Mouse (Mus musculus): Measurements from ENCODE around the gene Top3a. TPM values are rescaled to one million over a fixed set of nuclear protein-coding genes. Genes with fewer than 3 reads are reported as not detected.

Gene Top3a
- polyA plus RNA-seq, 1 experiment from 2014 or later: 11.5 TPM

- no peaks in the 10 kb centered on the region for H3K4me1 ChIP-seq (replicated peaks; ENCODE audit: control insufficient read depth, insufficient read depth, low read length)
- no peaks in the 10 kb centered on the region for H3K9me3 ChIP-seq (ENCODE audit: control insufficient read depth, low read length)
- no peaks in the 10 kb centered on the region for H3K27me3 ChIP-seq (replicated peaks; ENCODE audit: control insufficient read depth, insufficient read depth, low read length)
- 94% methylated on average over 45 of the region's 45 CpGs for WGBS
- H3K9ac ChIP-seq (replicated peaks; ENCODE audit: low read depth, low read length): no peak overlapping the region
- no peak for ATAC-seq
- no peak overlapping the region for H3K4me2 ChIP-seq (ENCODE audit: low read length)
- H3K36me3 ChIP-seq (ENCODE audit: control insufficient read depth, insufficient read depth): peaks cover 64% of the 10 kb centered on the region
- H3K27ac ChIP-seq (ENCODE audit: low read length): no peak overlapping the region
- no peak overlapping the region for H3K4me3 ChIP-seq (replicated peaks; ENCODE audit: low read length)
These were observed 67.4 kb downstream of the Top3a start for GRCm38 (mm10) chr11:60709481-60710465.

GRCm38 (mm10) chr11:60708631-60709030, 68.5 kb downstream of the Top3a start:
- no peak for ATAC-seq
- Histone ChIP-seq H3K9me3 (ENCODE audit: control insufficient read depth, low read length) (no peaks in the 10 kb centered on the region), H3K27ac (ENCODE audit: low read length) (no peak overlapping the region), H3K4me2 (ENCODE audit: low read length) (no peak overlapping the region), H3K4me1 (replicated peaks; ENCODE audit: control insufficient read depth, insufficient read depth, low read length) (0 out of 2 replicates have a peak, but pooled peaks cover under 1% of the 10 kb centered on the region), H3K36me3 (ENCODE audit: control insufficient read depth, insufficient read depth) (peaks cover 58% of the 10 kb centered on the region), H3K27me3 (replicated peaks; ENCODE audit: control insufficient read depth, insufficient read depth, low read length) (no peaks in the 10 kb centered on the region), H3K9ac (replicated peaks; ENCODE audit: low read depth, low read length) (no peak overlapping the region), H3K4me3 (replicated peaks; ENCODE audit: low read length) (no peak overlapping the region)
- 90% methylated on average over 10 of the region's 10 CpGs for WGBS

GRCm38 (mm10) chr11:60707672-60708071, 69.5 kb downstream of the Top3a start:
- H3K27ac ChIP-seq (ENCODE audit: low read length): no peak overlapping the region
- no peak for ATAC-seq
- H3K36me3 ChIP-seq (ENCODE audit: control insufficient read depth, insufficient read depth): peaks cover 49% of the 10 kb centered on the region
- WGBS: 80% methylated on average over 3 of the region's 3 CpGs
- no peak overlapping the region for H3K4me3 ChIP-seq (replicated peaks; ENCODE audit: low read length)
- no peaks in the 10 kb centered on the region for H3K27me3 ChIP-seq (replicated peaks; ENCODE audit: control insufficient read depth, insufficient read depth, low read length)
- no peaks in the 10 kb centered on the region for H3K9me3 ChIP-seq (ENCODE audit: control insufficient read depth, low read length)
- H3K4me2 ChIP-seq (ENCODE audit: low read length): no peak overlapping the region
- no peak overlapping the region for H3K9ac ChIP-seq (replicated peaks; ENCODE audit: low read depth, low read length)
- peaks cover 8% of the 10 kb centered on the region for H3K4me1 ChIP-seq (replicated peaks; ENCODE audit: control insufficient read depth, insufficient read depth, low read length)

- Histone ChIP-seq H3K27ac (ENCODE audit: low read length) (no peak overlapping the region), H3K36me3 (ENCODE audit: control insufficient read depth, insufficient read depth) (peaks cover 41% of the 10 kb centered on the region), H3K27me3 (replicated peaks; ENCODE audit: control insufficient read depth, insufficient read depth, low read length) (no peaks in the 10 kb centered on the region), H3K4me1 (replicated peaks; ENCODE audit: control insufficient read depth, insufficient read depth, low read length) (peaks cover 15% of the 10 kb centered on the region), H3K4me3 (replicated peaks; ENCODE audit: low read length) (no peak overlapping the region), H3K4me2 (ENCODE audit: low read length) (no peak overlapping the region), H3K9ac (replicated peaks; ENCODE audit: low read depth, low read length) (no peak overlapping the region), H3K9me3 (ENCODE audit: control insufficient read depth, low read length) (no peaks in the 10 kb centered on the region)
- ATAC-seq: no peak
- whole genome bisulfite sequencing: 92% methylated on average over 14 of the region's 14 CpGs
These were observed 70.3 kb downstream of the Top3a start for GRCm38 (mm10) chr11:60706696-60707480.

GRCm38 (mm10) chr11:60706076-60706475, 71.1 kb downstream of the Top3a start:
- 96% methylated on average over 7 of the region's 7 CpGs for WGBS
- Histone ChIP-seq H3K4me1 (replicated peaks; ENCODE audit: control insufficient read depth, insufficient read depth, low read length) (peaks cover 22% of the 10 kb centered on the region), H3K4me3 (replicated peaks; ENCODE audit: low read length) (no peak overlapping the region), H3K4me2 (ENCODE audit: low read length) (no peak overlapping the region), H3K27ac (ENCODE audit: low read length) (no peak overlapping the region), H3K9ac (replicated peaks; ENCODE audit: low read depth, low read length) (no peak overlapping the region), H3K27me3 (replicated peaks; ENCODE audit: control insufficient read depth, insufficient read depth, low read length) (no peaks in the 10 kb centered on the region), H3K36me3 (ENCODE audit: control insufficient read depth, insufficient read depth) (peaks cover 34% of the 10 kb centered on the region), H3K9me3 (ENCODE audit: control insufficient read depth, low read length) (no peaks in the 10 kb centered on the region)
- ATAC-seq: no peak

- Histone ChIP-seq H3K4me3 (replicated peaks; ENCODE audit: low read length) (no peak overlapping the region), H3K4me2 (ENCODE audit: low read length) (no peak overlapping the region), H3K9me3 (ENCODE audit: control insufficient read depth, low read length) (no peaks in the 10 kb centered on the region), H3K27ac (ENCODE audit: low read length) (no peak overlapping the region), H3K9ac (replicated peaks; ENCODE audit: low read depth, low read length) (no peak overlapping the region), H3K27me3 (replicated peaks; ENCODE audit: control insufficient read depth, insufficient read depth, low read length) (no peaks in the 10 kb centered on the region), H3K36me3 (ENCODE audit: control insufficient read depth, insufficient read depth) (peaks cover 26% of the 10 kb centered on the region), H3K4me1 (replicated peaks; ENCODE audit: control insufficient read depth, insufficient read depth, low read length) (peaks cover 27% of the 10 kb centered on the region)
- no peak for ATAC-seq
- 88% methylated on average over 3 of the region's 3 CpGs for WGBS
These were observed 71.9 kb downstream of the Top3a start for GRCm38 (mm10) chr11:60705255-60705654.

- H3K4me1 ChIP-seq (replicated peaks; ENCODE audit: control insufficient read depth, insufficient read depth, low read length): peaks cover 27% of the 10 kb centered on the region
- peaks cover 19% of the 10 kb centered on the region; the same call in 1 of the 2 replicates for H3K36me3 ChIP-seq (ENCODE audit: control insufficient read depth, insufficient read depth)
- no peak overlapping the region for H3K9ac ChIP-seq (replicated peaks; ENCODE audit: low read depth, low read length)
- no peak for ATAC-seq
- no peaks in the 10 kb centered on the region for H3K9me3 ChIP-seq (ENCODE audit: control insufficient read depth, low read length)
- no peak overlapping the region for H3K4me2 ChIP-seq (ENCODE audit: low read length)
- H3K4me3 ChIP-seq (replicated peaks; ENCODE audit: low read length): no peak overlapping the region
- H3K27me3 ChIP-seq (replicated peaks; ENCODE audit: control insufficient read depth, insufficient read depth, low read length): no peaks in the 10 kb centered on the region
- no peak overlapping the region for H3K27ac ChIP-seq (ENCODE audit: low read length)
- WGBS: 95% methylated on average over 19 of the region's 19 CpGs
These were observed 72.9 kb downstream of the Top3a start for GRCm38 (mm10) chr11:60704023-60704880.

- Histone ChIP-seq H3K9ac (replicated peaks; ENCODE audit: low read depth, low read length) (no peak overlapping the region), H3K9me3 (ENCODE audit: control insufficient read depth, low read length) (no peaks in the 10 kb centered on the region), H3K36me3 (ENCODE audit: control insufficient read depth, insufficient read depth) (peaks cover 18% of the 10 kb centered on the region; the same call in 1 of the 2 replicates), H3K27me3 (replicated peaks; ENCODE audit: control insufficient read depth, insufficient read depth, low read length) (no peaks in the 10 kb centered on the region), H3K4me3 (replicated peaks; ENCODE audit: low read length) (no peak overlapping the region), H3K4me2 (ENCODE audit: low read length) (no peak overlapping the region), H3K4me1 (replicated peaks; ENCODE audit: control insufficient read depth, insufficient read depth, low read length) (peaks cover 34% of the 10 kb centered on the region), H3K27ac (ENCODE audit: low read length) (no peak overlapping the region)
- no peak for ATAC-seq
- 20% methylated on average over 4 of the region's 4 CpGs for WGBS
These were observed 74.0 kb downstream of the Top3a start for GRCm38 (mm10) chr11:60703131-60703530.
